Mouse (Mus musculus): ENCODE results near the gene Atf5. TPM values are rescaled to one million over a fixed set of nuclear protein-coding genes. Genes with fewer than 3 reads are reported as not detected.

Atf5 gene
- total and polyA plus RNA-seq, 2 experiments from 2014 or later, result 4.4 to 15.8 TPM

DNA sequence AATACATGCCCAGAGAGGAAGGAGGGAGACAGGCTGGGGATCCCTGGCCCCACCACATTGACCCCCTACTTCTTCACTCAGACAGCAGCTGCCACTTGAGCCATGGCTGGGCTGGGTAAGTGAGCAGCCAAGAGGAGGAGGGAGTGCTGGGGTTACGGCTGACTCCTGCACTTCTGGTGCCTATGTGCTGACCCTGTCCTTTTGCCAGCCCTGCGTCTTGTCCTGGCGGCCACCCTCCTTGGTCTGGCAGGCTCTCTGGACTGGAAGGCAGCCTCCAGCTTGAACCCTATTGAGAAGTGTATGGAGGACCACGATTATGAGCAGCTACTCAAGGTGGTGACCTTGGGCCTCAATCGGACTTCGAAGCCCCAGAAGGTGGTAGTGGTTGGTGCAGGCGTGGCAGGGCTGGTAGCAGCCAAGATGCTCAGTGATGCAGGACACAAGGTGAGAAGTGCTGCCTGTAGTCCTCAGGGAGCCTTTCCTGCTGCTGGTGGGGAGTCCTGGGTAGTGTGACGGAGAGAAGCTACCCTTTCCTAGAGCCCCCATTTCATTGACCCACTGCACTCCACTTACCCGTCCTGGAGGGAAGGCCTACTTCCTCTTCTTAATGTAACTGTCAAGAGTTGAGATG is 20.1 kb upstream of the Atf5 start:
- 84% methylated on average over 9 of the region's 9 CpGs for WGBS
- Histone ChIP-seq H3K36me3 (ENCODE audit: insufficient read depth, low read length) (peaks cover 8% of the 10 kb centered on the region; the same call in 1 of the 2 replicates), H3K9ac (replicated peaks; ENCODE audit: low read length) (no peak overlapping the region), H3K27ac (no peak overlapping the region), H3K4me2 (ENCODE audit: low read depth, low read length) (no peak overlapping the region), H3K4me1 (ENCODE audit: insufficient read depth, low read length) (peaks cover 9% of the 10 kb centered on the region; the same call in 1 of the 2 replicates), H3K9me3 (ENCODE audit: low read length) (no peaks in the 10 kb centered on the region), H3K27me3 (ENCODE audit: insufficient read depth, low read length) (no peaks in the 10 kb centered on the region), H3K4me3 (ENCODE audit: low read length) (no peak overlapping the region)
- no peak for DNase-seq (ENCODE audit: low spot score)
- no peak for TF ChIP-seq CTCF (IDR thresholded peaks at IDR 0.05; ENCODE audit: low read depth)
- ATAC-seq, result no peak

DNA sequence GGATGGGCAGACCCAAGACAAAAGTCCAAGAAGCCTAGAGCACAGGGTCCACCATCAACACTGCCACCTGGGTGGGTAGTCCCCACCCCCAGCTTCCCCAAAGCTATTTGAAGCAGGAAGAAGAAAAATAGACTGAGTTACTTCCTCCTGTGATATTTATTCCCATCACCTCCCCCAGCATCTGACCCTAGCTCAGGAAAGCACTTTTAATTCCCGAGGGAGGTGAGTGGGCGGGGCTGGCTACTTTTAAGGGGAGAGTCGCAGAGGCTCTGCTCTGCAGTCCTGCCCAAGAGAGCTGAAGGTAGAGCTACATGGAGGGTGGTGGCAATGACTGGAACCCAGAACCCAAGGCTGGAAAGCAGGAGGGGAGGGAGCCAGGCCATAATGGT is 19.6 kb upstream of the Atf5 start:
- no peak for ATAC-seq
- Histone ChIP-seq H3K27ac (no peak overlapping the region), H3K4me3 (ENCODE audit: low read length) (no peak overlapping the region), H3K4me2 (ENCODE audit: low read depth, low read length) (no peak overlapping the region), H3K4me1 (ENCODE audit: insufficient read depth, low read length) (peaks cover 9% of the 10 kb centered on the region; the same call in 1 of the 2 replicates), H3K36me3 (ENCODE audit: insufficient read depth, low read length) (peaks cover 11% of the 10 kb centered on the region; the same call in 1 of the 2 replicates), H3K9me3 (ENCODE audit: low read length) (no peaks in the 10 kb centered on the region), H3K9ac (replicated peaks; ENCODE audit: low read length) (no peak overlapping the region), H3K27me3 (ENCODE audit: insufficient read depth, low read length) (no peaks in the 10 kb centered on the region)
- DNase-seq (ENCODE audit: low spot score), result no peak
- WGBS, result 59% methylated on average over 3 of the region's 3 CpGs
- TF ChIP-seq CTCF (IDR thresholded peaks at IDR 0.05; ENCODE audit: low read depth), result no peak

DNA sequence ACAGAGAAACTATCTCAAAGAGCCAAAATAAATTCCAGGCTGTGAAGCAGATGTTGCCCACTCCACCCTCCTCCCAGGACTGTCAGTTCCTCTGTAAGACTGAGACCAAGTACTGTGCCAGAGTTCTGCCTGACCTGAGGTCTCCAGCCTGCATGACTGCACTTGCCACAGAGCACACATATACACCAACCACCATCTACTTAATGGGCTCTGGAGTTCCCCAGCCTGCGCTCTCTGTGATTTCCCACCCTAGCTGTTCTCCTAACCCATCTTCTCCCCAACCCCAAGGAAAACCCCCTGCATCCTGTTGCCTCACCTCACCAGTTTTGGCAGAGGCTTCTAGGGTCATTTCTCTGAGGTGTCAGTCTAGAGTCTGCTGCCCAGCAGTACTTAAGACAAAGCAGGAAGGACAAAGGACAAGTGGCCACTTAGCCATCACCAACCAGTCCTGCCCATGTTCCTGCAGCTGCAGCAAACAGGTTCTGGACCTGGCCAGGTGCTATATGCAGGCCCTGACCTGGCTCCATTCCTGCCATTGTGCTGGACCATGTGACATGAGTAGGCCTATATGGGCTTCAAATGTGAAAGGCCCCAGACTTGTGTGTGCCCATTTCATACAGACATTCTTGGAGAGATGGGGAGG is 19.0 kb upstream of the Atf5 start:
- TF ChIP-seq CTCF (IDR thresholded peaks at IDR 0.05; ENCODE audit: low read depth), result no peak
- peaks cover 9% of the 10 kb centered on the region; the same call in 1 of the 2 replicates for H3K4me1 ChIP-seq (ENCODE audit: insufficient read depth, low read length)
- WGBS, result 79% methylated on average over 1 of the region's 1 CpGs
- ATAC-seq (no peak), DNase-seq (ENCODE audit: low spot score) (no peak)
- no peak overlapping the region for H3K4me2 ChIP-seq (ENCODE audit: low read depth, low read length)
- H3K4me3 ChIP-seq (ENCODE audit: low read length), result no peak overlapping the region
- no peaks in the 10 kb centered on the region for H3K9me3 ChIP-seq (ENCODE audit: low read length)
- H3K27ac ChIP-seq, result no peak overlapping the region
- H3K36me3 ChIP-seq (ENCODE audit: insufficient read depth, low read length), result peaks cover 16% of the 10 kb centered on the region
- H3K9ac ChIP-seq (replicated peaks; ENCODE audit: low read length), result no peak overlapping the region
- H3K27me3 ChIP-seq (ENCODE audit: insufficient read depth, low read length), result no peaks in the 10 kb centered on the region

DNA sequence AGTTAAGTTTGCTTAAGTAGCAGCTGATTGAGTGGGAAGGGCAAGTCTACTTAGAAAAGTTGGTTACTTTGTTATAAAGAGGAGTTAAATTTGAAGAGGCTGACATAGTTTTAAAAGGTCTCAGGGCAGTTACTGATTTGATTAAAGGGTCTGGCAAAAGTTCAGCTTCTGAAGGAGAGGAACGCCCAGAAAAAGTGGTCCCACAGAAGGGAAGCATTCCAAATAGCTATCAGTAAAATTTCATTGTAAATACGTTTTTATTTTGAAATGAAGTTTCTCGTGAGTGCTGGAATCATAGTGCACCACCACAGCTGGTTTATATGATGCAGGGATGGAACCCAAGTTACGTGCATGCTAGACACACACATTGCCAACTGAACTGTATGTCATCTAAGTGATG is 16.3 kb upstream of the Atf5 start:
- DNase-seq (ENCODE audit: low spot score), result no peak
- H3K9ac ChIP-seq (replicated peaks; ENCODE audit: low read length), result no peak overlapping the region
- 80% methylated on average over 4 of the region's 4 CpGs for WGBS
- H3K4me2 ChIP-seq (ENCODE audit: low read depth, low read length), result no peak overlapping the region
- ATAC-seq, result no peak
- no peak overlapping the region for H3K27ac ChIP-seq
- peaks cover 35% of the 10 kb centered on the region for H3K36me3 ChIP-seq (ENCODE audit: insufficient read depth, low read length)
- H3K4me1 ChIP-seq (ENCODE audit: insufficient read depth, low read length), result no peaks in the 10 kb centered on the region
- H3K9me3 ChIP-seq (ENCODE audit: low read length), result no peaks in the 10 kb centered on the region
- H3K4me3 ChIP-seq (ENCODE audit: low read length), result no peak overlapping the region
- no peaks in the 10 kb centered on the region for H3K27me3 ChIP-seq (ENCODE audit: insufficient read depth, low read length)
- TF ChIP-seq CTCF (IDR thresholded peaks at IDR 0.05; ENCODE audit: low read depth), result no peak

DNA sequence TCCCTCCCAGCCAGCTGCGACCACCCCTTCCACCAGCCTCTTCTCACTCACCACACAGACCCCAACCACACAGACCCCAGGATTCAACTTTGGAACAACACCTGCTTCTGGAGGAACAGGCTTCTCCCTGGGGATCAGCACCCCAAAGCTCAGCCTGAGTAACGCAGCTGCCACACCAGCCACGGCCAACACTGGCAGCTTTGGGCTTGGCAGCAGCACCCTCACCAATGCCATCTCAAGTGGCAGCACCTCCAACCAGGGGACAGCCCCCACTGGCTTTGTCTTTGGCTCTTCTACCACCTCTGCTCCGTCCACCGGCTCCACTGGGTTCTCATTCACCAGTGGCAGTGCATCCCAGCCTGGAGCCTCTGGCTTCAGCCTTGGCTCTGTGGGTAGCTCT is 12.2 kb upstream of the Atf5 start:
- 84% methylated on average over 5 of the region's 5 CpGs for WGBS
- ATAC-seq, result no peak
- DNase-seq (ENCODE audit: low spot score), result no peak
- no peak for TF ChIP-seq CTCF (IDR thresholded peaks at IDR 0.05; ENCODE audit: low read depth)
- Histone ChIP-seq H3K9ac (replicated peaks; ENCODE audit: low read length) (no peak overlapping the region), H3K27me3 (ENCODE audit: insufficient read depth, low read length) (no peaks in the 10 kb centered on the region), H3K36me3 (ENCODE audit: insufficient read depth, low read length) (peaks cover 35% of the 10 kb centered on the region), H3K4me1 (ENCODE audit: insufficient read depth, low read length) (no peaks in the 10 kb centered on the region), H3K4me3 (ENCODE audit: low read length) (no peak overlapping the region), H3K9me3 (ENCODE audit: low read length) (no peaks in the 10 kb centered on the region), H3K27ac (no peak overlapping the region), H3K4me2 (ENCODE audit: low read depth, low read length) (no peak overlapping the region)

DNA sequence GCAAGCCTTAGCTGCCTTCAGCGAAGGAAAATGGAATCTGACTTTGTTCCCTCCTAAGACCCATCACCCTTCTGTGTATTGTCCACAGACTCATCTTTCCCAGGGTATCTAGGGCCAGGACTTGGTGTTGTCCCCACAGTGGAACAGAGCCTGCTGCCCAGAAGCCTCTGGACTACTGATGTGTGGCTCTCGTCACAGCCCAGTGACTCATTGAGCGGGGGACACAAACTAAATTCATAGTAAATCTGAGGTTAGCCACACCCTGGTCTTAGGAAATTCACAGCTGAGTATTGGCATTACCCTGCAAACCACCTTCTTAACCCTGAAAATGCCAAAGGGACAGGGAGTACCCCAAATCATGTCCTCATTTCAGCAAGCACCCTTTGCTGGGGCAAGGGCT is 10.3 kb upstream of the Atf5 start:
- 85% methylated on average over 3 of the region's 3 CpGs for WGBS
- Histone ChIP-seq H3K4me1 (ENCODE audit: insufficient read depth, low read length) (no peaks in the 10 kb centered on the region), H3K9me3 (ENCODE audit: low read length) (no peaks in the 10 kb centered on the region), H3K9ac (replicated peaks; ENCODE audit: low read length) (no peak overlapping the region), H3K27ac (no peak overlapping the region), H3K27me3 (ENCODE audit: insufficient read depth, low read length) (no peaks in the 10 kb centered on the region), H3K4me2 (ENCODE audit: low read depth, low read length) (no peak overlapping the region), H3K36me3 (ENCODE audit: insufficient read depth, low read length) (peaks cover 30% of the 10 kb centered on the region), H3K4me3 (ENCODE audit: low read length) (no peak overlapping the region)
- TF ChIP-seq CTCF (IDR thresholded peaks at IDR 0.05; ENCODE audit: low read depth), result no peak
- no peak for ATAC-seq
- DNase-seq (ENCODE audit: low spot score), result no peak

DNA sequence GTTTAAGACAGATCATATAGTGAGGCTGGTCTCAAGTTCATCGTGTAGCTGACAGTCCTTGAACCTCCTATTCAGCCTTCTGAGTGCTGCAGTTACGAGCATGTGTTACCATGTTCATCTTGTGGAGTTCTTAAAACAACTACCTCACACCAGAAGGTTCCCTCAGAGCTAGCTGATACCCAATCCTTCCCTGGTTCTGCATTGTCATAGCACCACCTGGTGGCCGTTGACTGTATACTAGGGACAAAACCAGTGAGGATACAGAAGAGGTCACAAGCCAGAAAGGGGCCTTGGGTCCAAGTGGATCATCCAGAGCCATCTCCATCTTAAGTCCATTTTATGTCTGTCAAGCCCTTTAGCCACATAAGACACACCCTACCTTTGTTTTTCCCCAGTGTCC is 8.4 kb upstream of the Atf5 start:
- Histone ChIP-seq H3K4me3 (ENCODE audit: low read length) (no peak overlapping the region), H3K9ac (replicated peaks; ENCODE audit: low read length) (no peak overlapping the region), H3K27ac (no peak overlapping the region), H3K36me3 (ENCODE audit: insufficient read depth, low read length) (peaks cover 13% of the 10 kb centered on the region), H3K4me1 (ENCODE audit: insufficient read depth, low read length) (no peaks in the 10 kb centered on the region; the same call in 1 of the 2 replicates), H3K27me3 (ENCODE audit: insufficient read depth, low read length) (no peaks in the 10 kb centered on the region), H3K4me2 (ENCODE audit: low read depth, low read length) (no peak overlapping the region), H3K9me3 (ENCODE audit: low read length) (no peaks in the 10 kb centered on the region)
- TF ChIP-seq CTCF (IDR thresholded peaks at IDR 0.05; ENCODE audit: low read depth), result peak; percentile 95
- ATAC-seq, result peak; percentile 70; the same call in 1 of the 2 replicates
- 20% methylated on average over 3 of the region's 3 CpGs for WGBS
- peak; percentile 90 for DNase-seq (ENCODE audit: low spot score)

All from hindbrain, postnatal 0 days (tissue).